Comparison of ENCODE assay signal across 11 mouse cellular contexts in the genomic region with DNA sequence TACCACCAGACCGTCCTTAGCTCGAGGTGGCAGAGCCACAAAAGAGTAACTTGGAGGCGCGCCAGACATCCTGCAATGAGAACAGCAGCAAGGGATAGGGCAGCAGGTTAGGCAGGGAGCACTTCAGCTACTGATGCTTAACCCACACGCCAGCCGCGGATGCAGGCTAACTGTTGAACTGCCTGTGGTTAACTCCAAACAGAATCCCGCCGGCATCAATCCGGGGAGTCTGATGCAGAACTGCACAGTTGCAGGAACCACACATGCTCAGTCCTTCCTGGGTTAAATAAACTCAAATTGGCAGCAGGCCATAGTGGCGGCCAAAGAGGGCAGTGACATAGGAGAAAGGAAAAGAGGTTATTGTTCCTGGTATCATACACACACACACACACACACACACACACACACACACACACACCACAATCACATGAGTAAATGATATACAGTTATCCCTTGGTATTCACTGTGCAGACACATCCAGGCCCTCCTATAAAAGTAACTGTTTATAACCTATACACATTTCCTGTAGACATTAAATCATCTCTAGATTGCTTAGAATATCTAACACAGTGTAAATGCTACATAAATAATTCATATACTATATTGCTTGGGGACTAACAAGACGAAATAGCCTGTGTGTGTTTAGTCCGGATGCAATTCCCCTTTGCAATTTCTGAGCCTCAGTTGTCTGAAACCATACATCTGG. TPM values are rescaled to one million over a fixed set of nuclear protein-coding genes. Genes with fewer than 3 reads are reported as not detected.
DNase-seq lines count a peak whose midpoint lies in the region; ATAC-seq and TF ChIP-seq lines count a peak whose summit lies in the region.
"Had no signal": no experiment of that assay in that cellular context is flagged by ENCODE, and none has a peak within 500 bp of the region (broad histone marks: within the 10 kb centered on the region; RNA-seq: fewer than 3 reads in every experiment).

No protein-coding gene starts in this region.

- no peak for TF ChIP-seq POLR2A in lung, adult 2 months (IDR thresholded peaks at IDR 0.05; ENCODE audit: borderline replicate concordance, extremely low read depth, low read depth, low read length)

- no peak for DNase-seq in forebrain, embryonic 10.5 days (ENCODE audit: extremely low spot score, low spot score)
- DNase-seq in forebrain, embryonic 11.5 days (ENCODE audit: low spot score) = no peak
- peak; percentile 22 to 54 for DNase-seq in lung, adult 18-20 months
- DNase-seq in lung, adult 2 months = no peak
- DNase-seq in cerebellum, postnatal 25 days = peak; percentile 73 to 85
- DNase-seq in lung, postnatal 14 days = peak; percentile 68
- no peak for DNase-seq in frontal cortex, postnatal 14 days (ENCODE audit: low spot score in 2 of 2)
- DNase-seq: liver, embryonic 13.5 days; right cerebral cortex, adult 18-20 months had no signal

- peaks cover 32% of the 10 kb centered on the region for H3K36me3 ChIP-seq in forebrain, embryonic 10.5 days (replicated peaks)
- H3K36me3 ChIP-seq in forebrain, embryonic 11.5 days (ENCODE audit: control insufficient read depth, insufficient read depth, low read length) = peaks cover 5% of the 10 kb centered on the region; the same call in 1 of the 2 replicates
- H3K36me3 ChIP-seq: liver, embryonic 13.5 days had no signal

- no peak for ATAC-seq in forebrain, embryonic 11.5 days (replicated peaks; ENCODE audit: low FRiP score)
- no peak for ATAC-seq in monocyte, adult 5-6 weeks (replicated peaks; ENCODE audit: insufficient number of reproducible peaks, low FRiP score, low TSS enrichment, poor library complexity, severe bottlenecking)

- H3K9ac ChIP-seq in forebrain, embryonic 11.5 days (ENCODE audit: low read length) = no peak overlapping the region
- H3K9ac ChIP-seq: liver, embryonic 13.5 days had no signal

- H3K4me3 ChIP-seq in forebrain, embryonic 10.5 days = no peak overlapping the region
- no peak overlapping the region for H3K4me3 ChIP-seq in forebrain, embryonic 11.5 days (ENCODE audit: low read depth, low read length)
- H3K4me3 ChIP-seq in lung, adult 2 months (replicated peaks; ENCODE audit: extremely low read depth, low read depth, low read length) = no peak overlapping the region
- H3K4me3 ChIP-seq: erythroblast, embryonic 14.5 days; liver, embryonic 13.5 days had no signal

- peak overlapping the region; percentile 15; the same call in 1 of the 2 replicates for H3K27ac ChIP-seq in forebrain, embryonic 10.5 days
- no peak overlapping the region for H3K27ac ChIP-seq in forebrain, embryonic 11.5 days (ENCODE audit: low read depth, low read length)
- H3K27ac ChIP-seq: liver, embryonic 13.5 days had no signal

- H3K4me2 ChIP-seq in forebrain, embryonic 11.5 days (ENCODE audit: low read depth, low read length, severe bottlenecking) = no peak overlapping the region
- H3K4me2 ChIP-seq: liver, embryonic 13.5 days had no signal

- 87% methylated on average over 13 of the region's 13 CpGs for WGBS in forebrain, embryonic 10.5 days
- WGBS in forebrain, embryonic 11.5 days = 88% methylated on average over 13 of the region's 13 CpGs
- 36% methylated on average over 13 of the region's 13 CpGs for WGBS in lung, adult 2 months

- TF ChIP-seq CTCF in lung, adult 2 months (IDR thresholded peaks at IDR 0.05; ENCODE audit: insufficient read depth, low read length) = no peak

- no peaks in the 10 kb centered on the region for H3K27me3 ChIP-seq in forebrain, embryonic 10.5 days (ENCODE audit: poor library complexity, severe bottlenecking)
- H3K27me3 ChIP-seq in forebrain, embryonic 11.5 days (ENCODE audit: control insufficient read depth, insufficient read depth, low read length) = no peaks in the 10 kb centered on the region
- H3K27me3 ChIP-seq: liver, embryonic 13.5 days had no signal

- peaks cover 51% of the 10 kb centered on the region for H3K4me1 ChIP-seq in forebrain, embryonic 10.5 days
- peaks cover 11% of the 10 kb centered on the region for H3K4me1 ChIP-seq in forebrain, embryonic 11.5 days (replicated peaks; ENCODE audit: control insufficient read depth, insufficient read depth, low read length)
- H3K4me1 ChIP-seq in lung, adult 2 months (ENCODE audit: control insufficient read depth, insufficient read depth, low read length) = no peaks in the 10 kb centered on the region
- H3K4me1 ChIP-seq: liver, embryonic 13.5 days had no signal

- H3K9me3 ChIP-seq in forebrain, embryonic 10.5 days = peaks cover 3% of the 10 kb centered on the region; the same call in 1 of the 2 replicates
- no peaks in the 10 kb centered on the region for H3K9me3 ChIP-seq in forebrain, embryonic 11.5 days (ENCODE audit: control insufficient read depth, low read length)
- H3K9me3 ChIP-seq: liver, embryonic 13.5 days had no signal

RNA-seq across cellular contexts. Expression of gene Scrn1, which starts 17.8 kb away (rescaled TPM):
- 58.7 and 62.1 TPM in 2 replicates for polyA plus RNA-seq in forebrain, embryonic 10.5 days (2016; fragmentation: Nextera tagmentation; extraction: Ambion mirVana)
- 102 and 123 TPM in 2 replicates for polyA plus RNA-seq in forebrain, embryonic 11.5 days (2014; fragmentation: Nextera tagmentation; extraction: Ambion mirVana)
- 9.5 and 12.7 TPM in 2 replicates for polyA plus RNA-seq in lung, adult 2 months (2012; rRNA removed)
- total RNA-seq in monocyte, adult 5-6 weeks (2017) = not detected in 3 replicates
- polyA plus RNA-seq: erythroblast, embryonic 14.5 days had no signal

RNA-seq across cellular contexts. Expression of gene Plekha8, which starts 46.4 kb away (rescaled TPM):
- polyA plus RNA-seq in forebrain, embryonic 10.5 days (2016; fragmentation: Nextera tagmentation; extraction: Ambion mirVana) = 20.9 and 21.6 TPM in 2 replicates
- 25.8 and 25.9 TPM in 2 replicates for polyA plus RNA-seq in forebrain, embryonic 11.5 days (2014; fragmentation: Nextera tagmentation; extraction: Ambion mirVana)
- polyA plus RNA-seq in lung, adult 2 months (2012; rRNA removed) = 3.6 and 4.5 TPM in 2 replicates
- total RNA-seq in monocyte, adult 5-6 weeks (2017) = 1.5 to 2.2 TPM (median 2.0 TPM) in 3 replicates

RNA-seq across cellular contexts. Expression of gene Fkbp14, which starts 48.6 kb away (rescaled TPM):
- 11.3 and 12.3 TPM in 2 replicates for polyA plus RNA-seq in forebrain, embryonic 10.5 days (2016; fragmentation: Nextera tagmentation; extraction: Ambion mirVana)
- polyA plus RNA-seq in forebrain, embryonic 11.5 days (2014; fragmentation: Nextera tagmentation; extraction: Ambion mirVana) = 15.4 and 18.8 TPM in 2 replicates
- 4.1 and 6.1 TPM in 2 replicates for polyA plus RNA-seq in lung, adult 2 months (2012; rRNA removed)
- total RNA-seq in monocyte, adult 5-6 weeks (2017) = 0.58 TPM in 1 of 3 replicates, not detected in the others
- polyA plus RNA-seq: erythroblast, embryonic 14.5 days had no signal

Comparison
In these comparisons a context has a peak if more than half of its experiments do, and no peak if none do; other contexts are left out.
1. DNase-seq: peak in lung, adult 18-20 months (2 of 2), cerebellum, postnatal 25 days (2 of 2) and lung, postnatal 14 days (single experiment); none in forebrain, embryonic 10.5 days (single experiment), forebrain, embryonic 11.5 days (single experiment), lung, adult 2 months (single experiment) and frontal cortex, postnatal 14 days (0 of 2).